ENCODE assay signal across 8 mouse cellular contexts in the genomic region with DNA sequence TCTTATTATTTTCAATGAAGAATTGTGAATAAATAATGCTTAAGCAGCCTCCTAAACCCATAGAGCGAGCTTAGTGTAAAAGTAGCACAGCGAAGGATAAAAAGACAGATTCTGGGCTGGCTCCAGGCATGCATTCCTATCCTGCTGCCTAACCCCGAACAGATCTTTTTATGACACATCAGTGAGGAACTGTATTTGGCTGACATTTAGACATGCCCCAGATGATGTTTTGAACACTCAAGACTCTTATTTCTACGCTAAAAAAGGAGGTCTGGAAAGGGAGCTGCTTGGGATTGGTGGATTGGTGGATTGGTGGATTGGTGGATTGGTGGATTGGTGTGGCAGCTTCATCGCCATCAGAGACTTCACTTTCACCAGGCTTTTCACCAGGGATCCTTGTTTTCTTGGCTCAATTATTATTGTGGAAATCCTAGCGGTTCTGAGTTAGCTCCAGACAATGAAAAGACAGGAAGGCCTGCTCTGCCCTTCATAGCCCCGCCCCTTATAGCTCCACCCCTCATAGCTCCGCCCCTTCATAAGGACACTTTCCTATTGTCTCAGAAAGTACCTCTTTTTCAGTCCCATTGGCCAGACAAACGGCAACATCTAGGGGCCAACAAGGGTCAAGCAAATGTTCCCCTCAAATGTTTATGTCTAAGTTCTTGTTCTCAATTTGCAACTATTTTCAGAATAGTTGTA. TPM values are rescaled to one million over a fixed set of nuclear protein-coding genes. Genes with fewer than 3 reads are reported as not detected.
A peak's percentile ranks its signal among the peaks of the same experiment; 100 is the strongest.
DNase-seq lines count a peak whose midpoint lies in the region; ATAC-seq lines count a peak whose summit lies in the region.

No protein-coding gene starts in this region.

- DNase-seq in adrenal gland, adult (ENCODE audit: inconsistent age in 2 of 2, low spot score in 1 of 2) = peak; percentile 47 to 69
- no peak for DNase-seq in adrenal gland, adult 18-20 months (ENCODE audit: low spot score in 2 of 2)
- DNase-seq in 3T3-L1 (ENCODE audit: low read depth, low spot score) = peak; percentile 79
- peak; percentile 57 to 69 for DNase-seq in heart, adult 9 months (ENCODE audit: low spot score in 2 of 2)
- DNase-seq in kidney, postnatal 36 days = peak; percentile 30 to 39
- no peak for DNase-seq in embryo, embryonic 10 days (ENCODE audit: low spot score)
- no peak for DNase-seq in frontal cortex, postnatal 25 days (ENCODE audit: low spot score in 2 of 2)

- ATAC-seq in activated CD4-positive, CD25-positive, alpha-beta regulatory T cell, adult 4 months = no peak

RNA-seq across cellular contexts. Expression of a gene that starts 59.6 kb away (rescaled TPM):
- 1 to 10 TPM; 1.6 to 9.1 TPM for total RNA-seq in adrenal gland, adult 18-20 months (2021)
- 10 to 100 TPM; 21.2 to 26.3 TPM for polyA plus RNA-seq in activated CD4-positive, CD25-positive, alpha-beta regulatory T cell, adult 4 months (2017; shearing (Covaris generic))

Comparison
In these comparisons a context has a peak if more than half of its experiments do, and no peak if none do; other contexts are left out.
1. DNase-seq: peak in adrenal gland, adult (2 of 2), 3T3-L1 (single experiment), heart, adult 9 months (2 of 2) and kidney, postnatal 36 days (2 of 2); none in adrenal gland, adult 18-20 months (0 of 2), embryo, embryonic 10 days (single experiment) and frontal cortex, postnatal 25 days (0 of 2).